Mouse (Mus musculus) hematopoietic stem cell, adult 5-6 weeks (primary cell): ENCODE data around the gene Gsn. TPM values are rescaled to one million over a fixed set of nuclear protein-coding genes. Genes with fewer than 3 reads are reported as not detected.
A peak's percentile ranks its signal among the peaks of the same experiment; 100 is the strongest.

Experiments
- ATAC-seq, 2 experiments: fragments of 125-278 bp in 1 of 2; replicated peaks in 1 of 2; 2 replicates each; pipeline ENCODE4 v1.8.0; 2016 to 2017; ENCODE audit warnings: inconsistent platforms in 2 of 2, mild to moderate bottlenecking in 2 of 2, moderate number of reproducible peaks in 2 of 2, low read depth in 1 of 2, moderate TSS enrichment in 1 of 2; ENCODE audit not compliant: low FRiP score in 2 of 2, poor library complexity in 2 of 2, severe bottlenecking in 2 of 2, insufficient read depth in 1 of 2, low TSS enrichment in 1 of 2
- total RNA-seq: library from RNA; stranded (forward); fragments of 172-1452, 232-1000 nt; gene quantifications from 2 replicates; pipeline ENCODE4 v1.2.3, GENCODE M21; 2017

Gsn gene
- total RNA-seq, 1 experiment from 2014 or later = 19.8 TPM

- peak in 1 of 2 experiments; percentile 20; a peak in 1 of 4 replicates for ATAC-seq
Measured at GRCm38 (mm10) chr2:35269136-35269535, 13.0 kb downstream of the Gsn start.

GRCm38 (mm10) chr2:35269716-35270260 lies 13.6 kb downstream of the Gsn start:
- ATAC-seq = no peak

- ATAC-seq = peak; percentile 44 to 52; a peak in 2 of 4 replicates
Measured at GRCm38 (mm10) chr2:35270531-35270984, 14.4 kb downstream of the Gsn start.

- no peak for ATAC-seq
Measured at GRCm38 (mm10) chr2:35271817-35272216, 15.6 kb downstream of the Gsn start.

GRCm38 (mm10) chr2:35272881-35273280 lies 16.7 kb downstream of the Gsn start:
- ATAC-seq = no peak

GRCm38 (mm10) chr2:35273536-35273935 lies 17.4 kb downstream of the Gsn start:
- ATAC-seq = no peak

- ATAC-seq = no peak
Measured at GRCm38 (mm10) chr2:35277686-35278085, 21.5 kb downstream of the Gsn start.

GRCm38 (mm10) chr2:35278371-35279210 lies 22.4 kb downstream of the Gsn start:
- ATAC-seq = no peak

GRCm38 (mm10) chr2:35280001-35280400 lies 23.8 kb downstream of the Gsn start:
- ATAC-seq = no peak

GRCm38 (mm10) chr2:35282214-35282613 lies 26.0 kb downstream of the Gsn start:
- ATAC-seq = peak; percentile 63 to 66; a peak in 3 of 4 replicates

- ATAC-seq = no peak
Measured at GRCm38 (mm10) chr2:35283997-35284396, 27.8 kb downstream of the Gsn start.

- ATAC-seq = no peak
Measured at GRCm38 (mm10) chr2:35285209-35285608, 29.0 kb downstream of the Gsn start.

- no peak for ATAC-seq
Measured at GRCm38 (mm10) chr2:35287017-35287620, 30.9 kb downstream of the Gsn start.

GRCm38 (mm10) chr2:35288758-35289635 lies 32.8 kb downstream of the Gsn start:
- peak; percentile 75 to 85 for ATAC-seq

GRCm38 (mm10) chr2:35291856-35292255 lies 35.7 kb downstream of the Gsn start:
- no peak for ATAC-seq

- ATAC-seq = no peak
Measured at GRCm38 (mm10) chr2:35292700-35293099, 36.5 kb downstream of the Gsn start.

- ATAC-seq = no peak
Measured at GRCm38 (mm10) chr2:35293291-35293690, 37.1 kb downstream of the Gsn start.
